Mouse (Mus musculus) ES-E14 (cell line): ENCODE data around the gene Wdr24. TPM values are rescaled to one million over a fixed set of nuclear protein-coding genes. Genes with fewer than 3 reads are reported as not detected.
A peak's percentile ranks its signal among the peaks of the same experiment; 100 is the strongest.

Source experiments
- DNase-seq: peaks from one replicate; pipeline ENCODE4 v3.0.0-alpha.2; 2013; ENCODE audit warnings: low read depth, low spot score
- H3K27ac ChIP-seq: 2 replicates; pipeline ENCODE4 v1.5.1; 2012; ENCODE audit warnings: low read depth, mild to moderate bottlenecking, low read length, moderate library complexity, mixed read lengths; ENCODE audit not compliant: poor library complexity, insufficient read depth, severe bottlenecking
- H3K36me3 ChIP-seq: 2 replicates; pipeline ENCODE4 v1.6.1; 2012; ENCODE audit warnings: mild to moderate bottlenecking, low read length, moderate library complexity, mixed read lengths; ENCODE audit not compliant: control insufficient read depth, poor library complexity, insufficient read depth, severe bottlenecking
- H3K4me1 ChIP-seq, 2 experiments: fragments of 150-350 bp in 1 of 2; sonication (generic) in 1 of 2; 2 replicates each; pipeline ENCODE4 v1.6.1; 2012; ENCODE audit warnings: low read length in 2 of 2, mild to moderate bottlenecking in 1 of 2, mixed read lengths in 1 of 2; ENCODE audit not compliant: control insufficient read depth in 2 of 2, insufficient read depth in 2 of 2, poor library complexity in 1 of 2
- H3K4me3 ChIP-seq, 2 experiments: fragments of 150-350 bp in 1 of 2; sonication (generic) in 1 of 2; 2 replicates each; pipeline ENCODE4 v1.5.1; 2012; ENCODE audit warnings: low read length in 2 of 2, low read depth in 1 of 2, mild to moderate bottlenecking in 1 of 2, mixed read lengths in 1 of 2; ENCODE audit not compliant: insufficient read depth in 1 of 2, poor library complexity in 1 of 2, severe bottlenecking in 1 of 2
- H3K9ac ChIP-seq: 2 replicates; pipeline ENCODE4 v1.6.1; 2012; ENCODE audit warnings: low read depth, mild to moderate bottlenecking, low read length, mixed read lengths; ENCODE audit not compliant: poor library complexity, insufficient read depth, severe bottlenecking
- H3K9me3 ChIP-seq: fragments of 150-350 bp; sonication (generic); 2 replicates; pipeline ENCODE4 v1.6.1; 2012; ENCODE audit warnings: low read depth, mild to moderate bottlenecking, low read length; ENCODE audit not compliant: control insufficient read depth, insufficient read depth
- CHD2 ChIP-seq: IDR thresholded peaks from 2 replicates; pipeline ENCODE4 v1.6.1; 2014; ENCODE audit warnings: mild to moderate bottlenecking, low read depth, low read length, inconsistent platforms
- HCFC1 ChIP-seq: IDR thresholded peaks from 2 replicates; pipeline ENCODE4 v1.6.1; 2012; ENCODE audit warnings: low read length, inconsistent platforms, borderline replicate concordance; ENCODE audit not compliant: insufficient read depth
- MAFK ChIP-seq: IDR thresholded peaks from 2 replicates; pipeline ENCODE4 v1.6.1; 2014; ENCODE audit warnings: mild to moderate bottlenecking, low read depth, low read length, inconsistent platforms; ENCODE audit not compliant: insufficient read depth
- ZC3H11A ChIP-seq: IDR thresholded peaks from 2 replicates; pipeline ENCODE4 v1.6.1; 2012; ENCODE audit warnings: low read depth, mild to moderate bottlenecking, inconsistent platforms, low read length, borderline replicate concordance
- ZNF384 ChIP-seq: IDR thresholded peaks from 2 replicates; pipeline ENCODE4 v1.6.1; 2012; ENCODE audit warnings: low read depth, low read length, inconsistent platforms
- in situ Hi-C, 2 experiments: fragments of 600-800 bp; cut with MboI; formaldehyde crosslinking; loops; one replicate each; pipeline ENCODE4 v1.15.1; 2025; ENCODE audit warnings: low sequenced_read_pairs in 2 of 2, inconsistent platforms in 1 of 2; ENCODE audit not compliant: unreplicated experiment in 2 of 2
- total RNA-seq: library from RNA; depleted of rRNA; stranded (reverse); fragments of 300-350 nt; gene quantifications from 2 replicates; pipeline ENCODE4 v1.2.3, GENCODE M21; 2012; rRNA removed

Gene Wdr24
- 28.6 and 43.4 TPM in 2 replicates for total RNA-seq

- H3K27ac ChIP-seq, result no peak within 1 kb of the TSS
- no peak for TF ChIP-seq MAFK
- TF ChIP-seq CHD2, result no peak
- no peak for TF ChIP-seq ZC3H11A
- TF ChIP-seq ZNF384, result no peak
- peak; percentile 82 for TF ChIP-seq HCFC1
- no peaks in the 10 kb centered on the region for H3K9me3 ChIP-seq
- H3K9ac ChIP-seq, result peak within 1 kb of the TSS; percentile 78
- H3K4me1 ChIP-seq, result peaks cover 0 to 27% of the 10 kb centered on the region in 2 experiments; a peak in 2 of 4 replicates
- H3K36me3 ChIP-seq, result peaks cover 22% of the 10 kb centered on the region; the same call in 1 of the 2 replicates
- H3K4me3 ChIP-seq, result peak within 1 kb of the TSS; percentile 78 to 98
- peak; percentile 86 for DNase-seq
- in situ Hi-C loops, result no loop called here
Measured at GRCm38 (mm10) chr17:25823452-25823851, at the start of gene Wdr24. TSS of gene Wdr24 (plus strand) at chr17:25823627.

- Histone ChIP-seq H3K4me1 (peaks cover 2 to 3% of the 10 kb centered on the region in 2 experiments; a peak in 1 of 4 replicates), H3K36me3 (peaks cover 20% of the 10 kb centered on the region), H3K9ac (no peak overlapping the region), H3K9me3 (no peaks in the 10 kb centered on the region), H3K4me3 (no peak overlapping the region), H3K27ac (no peak overlapping the region)
- in situ Hi-C loops, result no loop called here
- TF ChIP-seq HCFC1 (no peak), MAFK (no peak), ZNF384 (no peak), ZC3H11A (no peak), CHD2 (no peak)
- DNase-seq, result no peak
Measured at GRCm38 (mm10) chr17:25775318-25776062, 47.9 kb upstream of the Wdr24 start.

GRCm38 (mm10) chr17:25777948-25778347 lies 45.5 kb upstream of the Wdr24 start:
- no peaks in the 10 kb centered on the region for H3K9me3 ChIP-seq
- H3K4me3 ChIP-seq, result no peak overlapping the region
- H3K4me1 ChIP-seq, result peaks cover 2 to 3% of the 10 kb centered on the region in 2 experiments; a peak in 1 of 4 replicates
- TF ChIP-seq HCFC1 (no peak), ZC3H11A (no peak), ZNF384 (no peak), MAFK (no peak), CHD2 (no peak)
- peaks cover 35% of the 10 kb centered on the region for H3K36me3 ChIP-seq
- no peak overlapping the region for H3K9ac ChIP-seq
- DNase-seq, result no peak
- in situ Hi-C loops, result no loop called here
- no peak overlapping the region for H3K27ac ChIP-seq

- no peak overlapping the region for H3K9ac ChIP-seq
- no peak overlapping the region for H3K27ac ChIP-seq
- no peak overlapping the region for H3K4me3 ChIP-seq
- no peak for DNase-seq
- peaks cover 45% of the 10 kb centered on the region for H3K36me3 ChIP-seq
- H3K4me1 ChIP-seq, result peaks cover 3 to 5% of the 10 kb centered on the region in 2 experiments; a peak in 1 of 4 replicates
- TF ChIP-seq MAFK (no peak), ZC3H11A (no peak), CHD2 (no peak), HCFC1 (no peak), ZNF384 (no peak)
- in situ Hi-C loops, result no loop called here
- H3K9me3 ChIP-seq, result no peaks in the 10 kb centered on the region
Measured at GRCm38 (mm10) chr17:25781339-25781738, 42.1 kb upstream of the Wdr24 start.
